Mouse (Mus musculus): Measurements from ENCODE around the gene Epn2.

The Epn2 gene

GRCm38 (mm10) chr11:61541106-61541505 lies 38.4 kb downstream of the Epn2 start:
- in situ Hi-C loops (cut with MboI, MseI), result no loop called here

- in situ Hi-C loops (cut with MboI, MseI), result no loop called here
Measured at GRCm38 (mm10) chr11:61540642-61541041, 38.8 kb downstream of the Epn2 start.

- in situ Hi-C loops (cut with MboI, MseI), result no loop called here
Measured at GRCm38 (mm10) chr11:61537362-61537761, 42.1 kb downstream of the Epn2 start.

- in situ Hi-C loops (cut with MboI, MseI), result no loop called here
Measured at GRCm38 (mm10) chr11:61536952-61537351, 42.5 kb downstream of the Epn2 start.

- in situ Hi-C loops (cut with MboI, MseI), result no loop called here
Measured at GRCm38 (mm10) chr11:61535530-61535929, 44.0 kb downstream of the Epn2 start.

- in situ Hi-C loops (cut with MboI, MseI), result no loop called here
Measured at GRCm38 (mm10) chr11:61533571-61533970, 45.9 kb downstream of the Epn2 start.

GRCm38 (mm10) chr11:61532820-61533219 lies 46.7 kb downstream of the Epn2 start:
- in situ Hi-C loops (cut with MboI, MseI), result no loop called here

- in situ Hi-C loops (cut with MboI, MseI), result no loop called here
Measured at GRCm38 (mm10) chr11:61529268-61529713, 50.2 kb downstream of the Epn2 start.

GRCm38 (mm10) chr11:61526872-61527271 lies 52.6 kb downstream of the Epn2 start:
- in situ Hi-C loops (cut with MboI, MseI), result no loop called here

GRCm38 (mm10) chr11:61519484-61520107 lies 59.9 kb downstream of the Epn2 start:
- in situ Hi-C loops (cut with MboI, MseI), result no loop called here

- in situ Hi-C loops (cut with MboI, MseI), result no loop called here
Measured at GRCm38 (mm10) chr11:61518871-61519270, 60.6 kb downstream of the Epn2 start.

- in situ Hi-C loops (cut with MboI, MseI), result no loop called here
Measured at GRCm38 (mm10) chr11:61517971-61518370, 61.5 kb downstream of the Epn2 start.

GRCm38 (mm10) chr11:61514953-61515352 lies 64.5 kb downstream of the Epn2 start:
- in situ Hi-C loops (cut with MboI, MseI), result no loop called here

- in situ Hi-C loops (cut with MboI, MseI), result loop anchor here (5.0 kb wide), 1 partner anchor 92 kb away; no protein-coding TSS in a partner anchor
Measured at GRCm38 (mm10) chr11:61504713-61505257, 74.7 kb downstream of the Epn2 start, which contains the start of gene B9d1. Gene B9d1 (plus strand): TSS chr11:61505144.

GRCm38 (mm10) chr11:61503933-61504332 lies 75.6 kb downstream of the Epn2 start:
- in situ Hi-C loops (cut with MboI, MseI), result no loop called here

GRCm38 (mm10) chr11:61498736-61499504 lies 80.6 kb downstream of the Epn2 start:
- in situ Hi-C loops (cut with MboI, MseI), result no loop called here

GRCm38 (mm10) chr11:61497490-61497889 lies 82.0 kb downstream of the Epn2 start:
- in situ Hi-C loops (cut with MboI, MseI), result no loop called here

GRCm38 (mm10) chr11:61495528-61495927 lies 84.0 kb downstream of the Epn2 start:
- in situ Hi-C loops (cut with MboI, MseI), result no loop called here

GRCm38 (mm10) chr11:61494129-61494997 lies 85.1 kb downstream of the Epn2 start, which contains the start of gene Mapk7:
Gene Mapk7 (minus strand): TSS chr11:61494406.
- in situ Hi-C loops (cut with MboI, MseI), result no loop called here

- in situ Hi-C loops (cut with MboI, MseI), result no loop called here
Measured at GRCm38 (mm10) chr11:61493525-61494128, 85.9 kb downstream of the Epn2 start.

- in situ Hi-C loops (cut with MboI, MseI), result no loop called here
Measured at GRCm38 (mm10) chr11:61492749-61493401, 86.6 kb downstream of the Epn2 start.

Measured in regulatory T cell (primary cell).